Mouse (Mus musculus) fat pad, adult 2 months (tissue): ENCODE results near the gene Apoe.
"Not testable (repeated sequence)": the region's sequence is repeated elsewhere in the genome, so short reads cannot be mapped to it uniquely, and the experiment has no call there.

Experiments
- DNase-seq: peaks from one replicate; pipeline ENCODE4 v3.0.0-alpha.2; 2011; ENCODE audit warnings: low read depth, low spot score; ENCODE audit errors: extremely low read depth

Gene Apoe

GRCm38 (mm10) chr7:19694336-19695212, 4.4 kb downstream of the Apoe start:
- no peak for DNase-seq

- no peak for DNase-seq
These were observed 5.6 kb downstream of the Apoe start for GRCm38 (mm10) chr7:19693421-19693820.

DNA sequence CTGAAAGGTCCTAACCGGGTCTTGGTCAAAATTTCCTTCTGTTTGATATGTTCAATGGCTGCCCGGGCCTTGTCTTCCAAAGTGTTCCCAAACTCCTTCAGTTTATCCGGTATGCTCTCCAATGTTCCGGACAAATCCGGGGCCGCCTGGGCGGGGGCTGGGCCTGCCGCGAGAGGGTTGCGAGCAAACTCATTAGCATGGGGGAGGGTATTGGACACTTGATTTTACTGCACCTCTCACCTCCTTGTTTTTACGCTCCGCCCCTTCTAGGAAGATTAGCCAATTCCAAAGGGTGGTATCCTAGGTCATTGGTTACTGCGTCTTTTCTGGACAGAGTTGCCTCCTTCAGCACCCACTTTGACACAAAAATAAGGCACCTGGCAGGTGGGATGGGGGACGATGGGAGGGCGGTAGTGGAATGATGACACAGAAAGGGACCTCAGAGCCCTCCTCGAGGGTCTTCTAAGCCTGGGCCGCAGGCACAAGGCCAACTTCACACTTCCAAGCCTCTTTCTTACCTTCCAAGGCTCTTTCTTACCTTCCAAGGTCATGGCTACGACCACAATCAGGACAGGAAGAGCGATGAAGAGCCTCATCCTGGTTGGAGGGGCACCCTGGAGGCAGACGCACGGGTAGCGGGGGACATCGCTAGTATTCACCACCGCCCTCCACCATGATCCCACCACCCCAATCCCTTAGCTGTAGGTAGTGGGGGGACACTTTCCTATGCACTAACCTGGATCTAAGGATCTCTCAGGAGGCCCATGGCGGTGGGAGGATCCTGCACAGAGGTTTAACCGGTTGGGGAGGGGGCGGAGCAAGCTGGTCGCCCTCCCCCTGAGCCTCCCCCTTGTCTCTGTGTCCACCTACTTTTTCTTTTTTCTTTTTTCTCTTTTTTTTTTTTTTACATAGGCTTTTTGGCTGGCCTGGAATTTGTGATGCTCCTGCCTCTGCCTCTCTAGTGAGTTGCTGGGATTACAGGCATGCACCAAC, 6.8 kb downstream of the Apoe start, which contains the start of gene Apoc1:
TSS of gene Apoc1 (minus strand) at position 788 of the 993 bp plus-strand sequence.
- no peak for DNase-seq

DNA sequence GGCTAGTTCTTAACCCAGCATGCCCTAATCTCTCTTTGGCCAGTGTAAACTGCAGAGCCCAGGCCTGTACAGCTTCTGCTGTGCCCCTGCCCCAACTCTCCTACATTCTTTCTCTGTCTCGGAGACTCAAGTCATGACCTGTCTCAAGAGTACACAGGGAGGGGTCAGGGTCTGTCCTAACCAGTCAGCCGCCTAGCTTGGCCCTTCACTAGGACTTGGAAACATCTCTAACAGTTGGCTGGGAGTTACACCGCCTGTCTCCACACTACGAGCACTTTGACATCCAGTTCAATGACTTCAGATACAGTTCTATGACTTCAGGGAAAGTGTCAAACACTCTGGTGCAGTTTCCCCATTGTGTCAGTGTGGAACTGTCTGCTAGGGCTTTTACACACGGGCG, 7.6 kb downstream of the Apoe start:
- no peak for DNase-seq

- DNase-seq, result peak; percentile 93
These were observed 8.1 kb downstream of the Apoe start for GRCm38 (mm10) chr7:19690845-19691244.

GRCm38 (mm10) chr7:19688611-19689010, 10.4 kb downstream of the Apoe start:
- no peak for DNase-seq

GRCm38 (mm10) chr7:19688101-19688500, 10.9 kb downstream of the Apoe start:
- DNase-seq, result no peak

GRCm38 (mm10) chr7:19686927-19687583, 11.9 kb downstream of the Apoe start:
- not testable (repeated sequence) for DNase-seq

DNA sequence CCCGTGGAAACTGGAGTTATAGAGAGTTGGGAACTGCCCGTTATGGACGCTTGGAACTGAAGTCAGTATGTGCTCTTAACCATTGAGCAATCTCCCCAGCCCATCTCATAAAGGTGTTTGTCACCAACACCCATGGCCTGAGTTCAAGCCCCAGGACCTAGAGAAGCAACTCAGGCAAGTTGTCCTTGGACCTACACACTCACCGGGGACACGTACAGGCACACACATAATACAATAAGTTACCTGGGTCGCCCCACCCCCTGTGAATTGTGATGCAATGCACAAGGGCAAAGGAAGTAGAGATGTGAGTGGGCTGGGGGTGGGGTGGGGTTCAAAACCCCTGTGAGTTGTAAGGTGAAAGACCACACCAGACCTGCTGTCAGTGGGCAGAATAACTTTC, 12.5 kb downstream of the Apoe start:
- no peak for DNase-seq

GRCm38 (mm10) chr7:19685374-19685773, 13.6 kb downstream of the Apoe start:
- no peak for DNase-seq

- DNase-seq, result no peak
These were observed 15.2 kb downstream of the Apoe start for GRCm38 (mm10) chr7:19683771-19684201.

GRCm38 (mm10) chr7:19682979-19683378, 16.0 kb downstream of the Apoe start:
- DNase-seq, result no peak

DNA sequence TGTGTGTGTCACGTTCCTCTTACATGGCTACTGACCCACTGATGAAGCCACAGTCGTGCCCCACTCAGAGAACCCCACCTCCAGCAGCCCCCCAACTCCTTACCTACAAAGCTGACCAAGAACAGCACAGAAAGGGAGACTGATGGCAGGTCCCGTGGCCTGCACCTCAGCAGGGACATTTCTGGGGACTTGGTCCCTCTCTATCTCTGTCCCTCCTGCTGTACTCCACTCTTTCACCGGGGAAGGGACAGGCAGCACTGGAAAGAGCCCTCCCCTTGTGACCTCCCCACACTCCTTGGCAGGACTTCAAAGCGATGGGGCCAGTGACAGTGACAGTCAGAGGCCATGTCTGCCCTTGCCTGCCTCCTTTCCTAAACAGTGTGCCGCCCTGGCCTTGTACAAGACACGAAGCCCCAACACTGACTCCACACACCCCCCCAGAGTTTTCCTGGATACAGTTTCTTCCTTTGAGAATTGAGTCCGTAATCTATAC, 17.7 kb downstream of the Apoe start, which contains the start of the genes Gm44805 and Apoc4:
TSS of gene Gm44805 (minus strand) at position 222 of the 493 bp plus-strand sequence.
TSS of gene Apoc4 (minus strand) at position 278 of the 493 bp plus-strand sequence.
- no peak for DNase-seq

DNA sequence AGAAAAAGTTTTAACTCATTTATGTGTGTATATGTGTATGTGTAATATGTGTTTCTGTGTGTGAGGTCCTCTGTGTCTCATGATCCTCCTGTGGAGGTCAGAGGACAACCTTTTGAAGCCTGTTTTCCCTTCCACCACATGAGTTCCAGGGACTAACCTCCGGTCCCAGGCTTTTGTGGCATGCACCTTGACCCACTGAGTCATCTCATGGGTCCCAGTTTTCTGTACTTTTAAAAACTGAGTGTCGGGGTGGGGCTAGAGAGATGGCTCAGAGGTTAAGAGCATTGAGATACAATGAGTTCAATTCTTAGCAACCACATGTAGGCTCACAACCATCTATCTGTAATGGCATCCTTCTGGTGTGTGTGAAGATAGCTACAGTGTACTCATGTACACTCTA, 18.3 kb downstream of the Apoe start:
- no peak for DNase-seq

DNA sequence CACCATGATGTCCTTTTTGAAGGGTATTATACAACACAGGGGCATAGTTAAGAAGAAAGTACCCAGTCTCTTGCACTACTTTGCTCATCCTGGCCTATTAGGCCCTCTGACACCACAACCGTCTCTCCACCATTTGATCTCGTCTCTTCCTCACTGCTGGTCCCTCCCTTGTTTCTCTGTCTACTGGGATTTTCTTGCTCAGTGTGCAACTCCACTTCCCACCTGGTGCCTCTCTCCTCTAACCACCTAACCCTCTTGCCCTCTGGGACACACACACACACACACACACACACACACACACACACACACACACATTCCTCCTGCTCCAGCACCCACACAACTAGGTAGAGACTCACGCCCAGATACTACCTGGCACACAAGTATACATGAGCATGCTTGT, 20.1 kb downstream of the Apoe start:
- no peak for DNase-seq

GRCm38 (mm10) chr7:19677872-19678271, 21.1 kb downstream of the Apoe start, which contains the start of gene Apoc2:
Apoc2 (minus strand) TSS chr7:19677941.
- DNase-seq, result no peak

GRCm38 (mm10) chr7:19676662-19677061, 22.3 kb downstream of the Apoe start:
- DNase-seq, result no peak

DNA sequence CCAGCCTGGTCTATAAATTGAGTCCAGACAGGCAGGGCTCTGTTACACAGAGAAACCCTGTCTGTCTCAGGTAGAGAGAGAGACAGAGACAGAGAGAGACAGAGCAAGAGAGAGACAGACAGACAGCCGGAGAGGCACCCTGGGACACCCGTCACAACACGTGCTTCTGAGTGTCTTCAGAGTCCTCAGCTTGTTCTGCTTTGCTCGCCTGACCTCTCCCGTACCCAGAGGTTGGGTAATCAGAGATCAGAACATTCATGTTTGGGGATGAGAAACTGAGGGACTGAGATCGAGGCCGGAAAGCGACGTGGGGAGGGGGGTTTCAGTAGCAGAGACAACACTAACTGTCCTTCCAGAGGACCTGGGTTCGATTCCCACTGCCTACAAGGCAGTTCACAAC, 23.2 kb downstream of the Apoe start:
- no peak for DNase-seq

GRCm38 (mm10) chr7:19673083-19673699, 25.8 kb downstream of the Apoe start:
- no peak for DNase-seq

DNA sequence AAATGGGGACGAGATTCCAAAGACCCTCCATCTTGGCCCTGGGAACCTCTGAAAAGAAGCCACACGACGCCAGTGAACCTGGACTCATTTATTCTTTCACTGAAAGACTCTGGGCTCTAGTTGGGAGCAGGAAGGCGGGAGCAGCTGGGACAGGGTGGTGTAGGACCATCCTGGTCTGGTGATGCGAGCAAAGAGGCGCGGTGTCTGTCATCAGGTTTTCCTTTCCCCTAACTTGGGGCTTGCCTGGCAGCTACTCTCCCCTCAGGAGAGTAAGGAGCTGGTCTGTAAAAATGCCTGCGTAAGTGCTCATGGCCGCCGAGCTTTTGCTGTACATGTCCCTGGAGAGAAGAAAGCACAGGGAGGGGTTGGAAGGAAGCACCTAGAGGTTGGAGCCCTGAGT, 27.5 kb downstream of the Apoe start:
- no peak for DNase-seq
